Mouse (Mus musculus) liver (tissue): ENCODE data around the gene Rragc.

Experiments used
- DNase-seq: peaks from one replicate; pipeline ENCODE4 v3.0.0-alpha.2; 2020; ENCODE audit warnings: mixed read lengths

The Rragc gene

DNA sequence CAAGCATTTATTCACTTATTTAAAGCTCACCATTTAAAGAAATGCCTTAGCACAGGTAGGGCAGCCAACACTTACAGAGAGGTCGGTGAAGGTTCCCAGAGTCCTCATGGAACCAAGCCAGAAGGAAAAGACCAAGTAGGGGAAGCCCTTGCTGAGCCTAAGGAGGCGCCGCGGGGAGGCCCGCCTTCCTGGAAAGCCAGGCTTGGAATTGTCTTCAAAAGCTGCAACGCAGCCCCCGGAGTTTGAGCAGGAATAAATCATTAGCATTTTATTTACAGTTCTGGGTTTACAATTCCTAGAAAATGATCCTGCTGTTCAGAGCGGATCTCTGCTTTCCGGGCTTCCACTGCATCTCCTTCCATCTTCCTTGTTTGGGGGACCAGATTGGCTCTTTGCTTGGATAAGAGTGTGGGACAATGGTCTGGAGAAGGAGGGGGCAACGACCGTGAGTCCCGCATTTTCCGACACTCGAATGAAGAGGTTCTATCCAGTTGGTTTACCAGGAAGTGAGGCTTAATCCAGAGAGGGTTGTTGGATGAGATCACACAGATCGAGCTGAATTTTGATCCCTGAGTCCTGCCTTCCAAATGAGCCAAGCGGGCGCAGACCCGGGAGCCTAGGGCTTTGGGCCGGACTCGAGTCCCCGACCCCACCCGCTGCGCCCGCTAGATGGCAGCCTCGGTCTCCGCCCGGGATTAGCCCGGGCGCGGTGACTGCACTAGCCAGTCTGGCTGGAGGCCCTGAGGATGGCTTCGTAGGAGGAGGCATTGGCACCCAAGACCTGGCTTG is 39.7 kb downstream of the Rragc start:
- peak; percentile 74 for DNase-seq

DNA sequence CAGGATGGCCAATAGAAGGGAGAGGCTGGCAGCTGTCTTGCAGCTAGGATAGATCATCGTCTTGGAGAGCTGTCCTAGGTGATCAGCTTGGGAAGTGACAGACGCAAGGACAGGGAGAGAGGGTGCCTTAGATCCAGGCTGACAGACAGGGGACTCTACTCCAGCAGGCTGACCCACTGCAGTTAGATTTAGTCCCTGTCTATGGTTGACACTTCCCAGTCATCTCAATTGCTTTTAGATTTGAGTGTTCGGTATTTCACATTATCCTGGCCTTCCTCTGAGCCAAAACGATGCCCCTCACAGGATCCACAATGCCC is 40.2 kb downstream of the Rragc start:
- no peak for DNase-seq

DNA sequence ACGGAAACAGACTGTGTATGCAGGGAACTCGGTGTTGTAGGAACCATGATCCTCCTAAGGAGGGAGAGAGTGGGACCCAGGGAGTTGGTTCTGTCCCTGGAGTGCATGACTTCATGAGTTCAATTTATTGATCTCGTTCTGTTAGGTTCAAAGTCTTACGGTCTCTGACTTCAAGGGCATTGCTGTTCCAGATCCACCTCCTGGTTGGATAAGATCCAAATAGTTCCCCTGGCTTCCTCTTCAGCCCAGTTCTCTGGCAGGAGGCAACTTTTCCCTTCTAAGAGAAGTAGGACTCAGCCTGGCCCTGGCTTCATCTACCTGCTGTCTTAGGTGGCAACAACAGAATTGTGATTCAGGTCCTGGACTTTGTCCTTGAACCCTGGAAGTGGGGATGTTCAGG is 40.6 kb downstream of the Rragc start:
- no peak for DNase-seq

- DNase-seq, result no peak
Observed at GRCm38 (mm10) chr4:123960955-123961354, 43.7 kb downstream of the Rragc start.

GRCm38 (mm10) chr4:123962721-123963120 is 45.5 kb downstream of the Rragc start:
- DNase-seq, result no peak

DNA sequence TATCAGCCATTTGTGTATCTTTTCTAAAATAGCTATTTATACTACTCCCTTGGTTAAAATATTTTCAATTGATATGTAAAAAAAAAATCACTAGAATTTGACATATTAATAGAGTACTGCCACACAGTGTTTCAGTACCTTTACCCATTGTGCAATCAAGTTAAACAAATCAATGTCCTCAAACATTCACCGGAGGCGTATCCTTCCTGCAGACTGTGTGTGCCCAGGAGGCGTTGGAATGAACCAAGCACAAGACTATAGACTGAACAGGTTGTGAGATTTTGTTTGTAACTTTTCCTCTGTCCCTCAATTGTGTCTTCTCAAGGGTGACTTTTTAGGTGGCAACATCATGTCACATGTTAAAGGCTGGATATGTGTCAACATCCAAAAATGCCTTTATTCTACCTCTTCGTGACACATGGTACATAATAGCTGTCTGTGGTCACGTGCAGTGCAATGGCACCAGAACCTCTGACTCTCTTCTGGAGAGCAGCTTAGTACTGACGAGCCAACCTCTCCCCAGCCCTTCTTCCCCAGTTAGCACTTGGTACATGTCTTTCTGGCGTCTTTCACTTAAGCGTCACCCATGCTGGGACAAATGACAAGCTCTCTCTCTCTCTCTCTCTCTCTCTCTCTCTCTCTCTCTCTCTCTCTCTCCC is 51.5 kb downstream of the Rragc start:
- no peak for DNase-seq

GRCm38 (mm10) chr4:123969458-123969857 is 52.2 kb downstream of the Rragc start:
- DNase-seq, result no peak

DNA sequence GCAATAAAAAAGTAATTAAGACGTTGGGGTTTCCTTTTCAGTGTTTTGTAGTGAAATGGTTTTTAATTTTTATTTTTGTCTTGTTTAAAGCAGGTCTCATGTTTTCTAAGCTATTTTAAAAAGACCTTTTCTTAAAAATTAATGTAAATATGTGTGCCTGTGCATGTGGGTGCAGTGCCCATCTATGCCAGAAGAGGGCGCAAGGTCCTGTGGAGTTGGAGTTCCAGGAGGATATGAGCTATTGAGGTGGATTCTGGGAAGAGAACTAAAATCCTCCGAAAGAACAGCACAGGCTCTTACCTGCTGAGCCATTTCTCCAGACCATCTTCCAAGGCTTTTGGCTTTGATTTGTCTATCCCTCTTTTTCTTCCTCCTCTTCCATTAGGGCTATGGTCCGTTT is 53.8 kb downstream of the Rragc start:
- peak; percentile 34 for DNase-seq

DNA sequence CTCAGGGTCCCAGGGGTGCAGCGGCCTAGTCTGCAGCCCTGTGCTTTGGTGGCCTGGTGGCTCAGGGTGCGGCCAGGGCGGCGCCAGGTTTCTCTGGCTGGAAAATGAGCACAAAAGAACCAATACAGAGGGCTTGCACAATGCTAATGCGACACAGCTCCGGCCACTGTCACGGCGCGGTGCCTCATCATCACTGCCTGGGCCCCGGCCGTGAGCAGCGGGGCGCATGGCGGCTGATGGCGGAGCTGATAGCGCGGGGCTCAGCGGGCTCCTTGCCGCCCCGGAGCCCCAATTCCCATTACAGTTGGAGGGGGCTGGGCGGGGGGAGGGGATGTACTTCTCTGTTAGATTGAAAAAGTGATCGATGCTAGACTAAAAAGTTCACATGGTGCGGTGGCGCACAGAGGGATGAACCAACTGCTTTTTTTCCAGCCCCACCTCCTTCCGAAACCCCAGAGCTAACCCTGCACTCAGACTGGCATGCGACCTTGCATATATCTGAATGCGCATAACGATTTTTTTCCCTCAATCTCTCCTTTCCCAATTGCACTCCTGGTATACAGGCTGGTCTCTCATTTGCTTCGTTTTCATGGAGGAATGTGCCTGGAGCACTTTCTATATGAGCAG is 55.3 kb downstream of the Rragc start:
- no peak for DNase-seq

GRCm38 (mm10) chr4:123982105-123982504 is 64.9 kb downstream of the Rragc start:
- DNase-seq, result no peak
